Mouse (Mus musculus) cerebellum, adult 11 months (tissue): ENCODE data around the gene Slc30a7.
A peak's percentile ranks its signal among the peaks of the same experiment; 100 is the strongest.

Source experiments
- DNase-seq: peaks from one replicate; pipeline ENCODE4 v3.0.0; 2022

Slc30a7 gene

GRCm38 (mm10) chr3:116006978-116007940 lies at the start of gene Slc30a7, which contains the start of gene Extl2:
Gene Slc30a7 (minus strand): TSS chr3:116007406.
Gene Extl2 (plus strand): TSS chr3:116007462.
- DNase-seq: peak; percentile 77

- DNase-seq: no peak
These were observed 39.8 kb upstream of the Slc30a7 start for GRCm38 (mm10) chr3:116047034-116047433.

- no peak for DNase-seq
These were observed 38.8 kb upstream of the Slc30a7 start for GRCm38 (mm10) chr3:116046000-116046399.

GRCm38 (mm10) chr3:116040776-116041175 lies 33.6 kb upstream of the Slc30a7 start:
- DNase-seq: no peak

- no peak for DNase-seq
These were observed 26.6 kb upstream of the Slc30a7 start for GRCm38 (mm10) chr3:116033871-116034222.

- DNase-seq: no peak
These were observed 26.1 kb upstream of the Slc30a7 start for GRCm38 (mm10) chr3:116033218-116033870.

GRCm38 (mm10) chr3:116030152-116030788 lies 23.1 kb upstream of the Slc30a7 start:
- no peak for DNase-seq

GRCm38 (mm10) chr3:116026996-116027395 lies 19.8 kb upstream of the Slc30a7 start:
- DNase-seq: no peak

GRCm38 (mm10) chr3:116025701-116026100 lies 18.5 kb upstream of the Slc30a7 start:
- DNase-seq: peak; percentile 77

GRCm38 (mm10) chr3:116024669-116025068 lies 17.5 kb upstream of the Slc30a7 start:
- DNase-seq: no peak

- no peak for DNase-seq
These were observed 17.0 kb upstream of the Slc30a7 start for GRCm38 (mm10) chr3:116024236-116024635.

GRCm38 (mm10) chr3:116019136-116019535 lies 11.9 kb upstream of the Slc30a7 start:
- DNase-seq: no peak

- DNase-seq: peak; percentile 39
These were observed 11.4 kb upstream of the Slc30a7 start for GRCm38 (mm10) chr3:116018606-116019005.

GRCm38 (mm10) chr3:116016116-116016515 lies 8.9 kb upstream of the Slc30a7 start:
- peak; percentile 68 for DNase-seq

GRCm38 (mm10) chr3:116014901-116015300 lies 7.7 kb upstream of the Slc30a7 start:
- no peak for DNase-seq

GRCm38 (mm10) chr3:116009622-116010344 lies 2.6 kb upstream of the Slc30a7 start:
- peak; percentile 43 for DNase-seq

GRCm38 (mm10) chr3:116007941-116008440 lies 785 bp upstream of the Slc30a7 start:
- peak; percentile 75 for DNase-seq

- DNase-seq: no peak
These were observed 775 bp downstream of the Slc30a7 start for GRCm38 (mm10) chr3:116006284-116006977.

GRCm38 (mm10) chr3:115996929-115997328 lies 10.3 kb downstream of the Slc30a7 start:
- DNase-seq: no peak

- no peak for DNase-seq
These were observed 14.2 kb downstream of the Slc30a7 start for GRCm38 (mm10) chr3:115993025-115993424.

GRCm38 (mm10) chr3:115992588-115992987 lies 14.6 kb downstream of the Slc30a7 start:
- DNase-seq: no peak

- no peak for DNase-seq
These were observed 15.1 kb downstream of the Slc30a7 start for GRCm38 (mm10) chr3:115992103-115992502.
